Mouse (Mus musculus): ENCODE measurements around the gene Lhb.
"Not testable (repeated sequence)": the region's sequence is repeated elsewhere in the genome, so short reads cannot be mapped to it uniquely, and the experiment has no call there.

Lhb gene

DNA sequence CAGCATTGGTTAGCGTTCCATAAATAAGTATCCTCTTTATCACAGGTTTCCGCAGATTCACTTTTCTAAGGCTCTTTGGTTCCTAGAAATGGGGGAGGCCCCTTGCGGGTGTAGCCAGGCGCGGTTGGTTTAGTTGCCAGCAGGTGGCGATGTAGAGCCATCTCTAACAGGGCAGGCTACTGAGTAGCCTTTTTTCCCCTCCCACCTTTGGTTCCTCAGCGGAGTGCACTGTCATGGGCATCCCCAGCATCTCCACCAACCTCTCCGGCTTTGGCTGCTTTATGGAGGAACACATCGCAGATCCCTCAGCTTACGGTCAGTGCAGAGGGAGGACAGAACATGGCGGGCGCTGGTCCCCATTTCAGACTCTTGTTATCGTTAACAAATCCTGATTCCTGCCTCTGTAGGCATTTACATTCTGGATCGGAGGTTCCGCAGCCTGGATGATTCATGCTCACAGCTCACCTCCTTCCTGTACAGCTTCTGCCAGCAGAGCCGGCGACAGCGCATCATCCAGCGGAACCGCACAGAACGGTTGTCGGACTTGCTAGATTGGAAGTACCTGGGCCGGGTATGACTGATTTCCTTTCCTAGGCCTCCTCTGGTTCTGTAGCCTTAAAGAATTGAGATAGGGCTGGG is 30.8 kb downstream of the Lhb start:
- in situ Hi-C loops (cut with MboI, MseI): no loop called here

DNA sequence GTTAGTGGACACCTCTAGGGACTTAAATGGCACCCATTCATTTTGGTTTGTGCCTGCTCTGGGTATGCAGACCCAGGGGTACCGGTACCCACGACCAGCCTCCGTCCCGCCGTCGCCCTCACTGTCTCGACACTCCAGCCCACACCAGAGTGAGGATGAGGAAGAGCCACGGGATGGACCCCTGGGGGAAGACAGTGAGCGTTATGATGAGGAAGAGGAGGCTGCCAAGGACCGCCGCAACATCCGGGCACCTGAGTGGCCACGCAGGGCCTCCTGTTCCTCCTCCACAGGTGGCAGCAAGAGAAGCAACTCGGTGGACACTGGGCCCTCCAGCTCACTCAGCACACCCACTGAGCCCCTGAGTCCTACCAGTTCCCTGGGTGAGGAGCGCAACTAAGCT is 34.4 kb downstream of the Lhb start:
- in situ Hi-C loops (cut with MboI, MseI): no loop called here

DNA sequence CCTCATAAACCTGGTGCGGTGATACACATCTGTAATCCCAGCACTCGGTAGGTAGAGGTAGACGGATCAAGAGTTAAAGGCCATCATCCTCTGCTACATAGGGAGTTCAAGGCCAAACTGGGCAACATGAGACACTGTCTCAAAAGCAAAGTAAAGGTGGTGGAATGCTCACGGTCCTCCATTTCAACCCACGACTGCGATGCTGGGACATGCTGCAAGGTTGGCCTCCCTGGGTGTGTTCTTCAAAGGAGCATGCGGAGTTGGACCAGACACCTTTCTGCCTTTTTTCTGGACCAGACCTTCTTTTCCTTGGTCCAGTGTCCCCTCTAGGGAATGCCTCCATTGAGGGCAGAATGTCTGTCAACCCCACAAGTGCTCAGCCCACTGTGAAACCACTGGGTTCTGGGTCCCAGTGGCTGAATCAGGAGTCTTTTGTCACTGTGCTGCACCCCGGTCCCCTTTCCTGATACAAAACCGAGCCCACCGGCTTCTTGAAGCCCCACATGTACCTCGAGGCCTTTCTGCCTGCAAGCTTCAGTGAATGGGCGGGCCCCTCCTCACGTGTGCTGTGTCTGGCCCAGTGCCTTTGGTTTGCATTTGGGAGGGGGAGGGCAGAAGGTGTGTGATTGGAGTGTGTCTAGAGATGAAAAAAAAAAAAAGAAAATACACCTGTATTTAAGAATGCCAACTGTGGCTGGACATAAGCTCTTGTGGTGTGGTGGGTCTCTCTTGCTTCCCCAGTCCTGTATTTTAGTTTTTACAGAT is 35.5 kb downstream of the Lhb start:
- in situ Hi-C loops (cut with MboI, MseI): no loop called here

DNA sequence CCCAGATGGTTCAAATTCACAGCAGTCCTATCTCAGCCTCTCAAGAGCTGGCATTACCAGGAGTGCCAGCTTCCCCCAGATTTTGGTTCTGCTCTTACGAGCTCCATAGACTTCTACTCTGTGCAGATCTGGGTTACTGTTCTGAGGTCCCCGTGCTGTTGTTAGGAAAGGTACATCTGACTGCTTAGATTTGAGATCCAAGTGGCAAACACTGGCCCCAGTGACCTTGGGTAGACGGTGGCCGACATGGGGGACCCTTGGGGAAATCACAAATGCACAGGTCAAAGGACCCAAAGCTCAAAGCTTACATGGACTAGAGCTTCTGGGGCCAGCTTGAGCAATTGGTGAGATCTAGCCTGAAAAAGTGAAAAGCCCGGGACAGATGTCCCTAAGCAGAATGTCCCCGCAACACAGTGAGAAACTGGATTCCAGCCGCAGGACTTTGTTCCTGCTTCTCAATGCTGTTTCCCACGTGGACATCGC is 36.1 kb downstream of the Lhb start:
- in situ Hi-C loops (cut with MboI, MseI): no loop called here

DNA sequence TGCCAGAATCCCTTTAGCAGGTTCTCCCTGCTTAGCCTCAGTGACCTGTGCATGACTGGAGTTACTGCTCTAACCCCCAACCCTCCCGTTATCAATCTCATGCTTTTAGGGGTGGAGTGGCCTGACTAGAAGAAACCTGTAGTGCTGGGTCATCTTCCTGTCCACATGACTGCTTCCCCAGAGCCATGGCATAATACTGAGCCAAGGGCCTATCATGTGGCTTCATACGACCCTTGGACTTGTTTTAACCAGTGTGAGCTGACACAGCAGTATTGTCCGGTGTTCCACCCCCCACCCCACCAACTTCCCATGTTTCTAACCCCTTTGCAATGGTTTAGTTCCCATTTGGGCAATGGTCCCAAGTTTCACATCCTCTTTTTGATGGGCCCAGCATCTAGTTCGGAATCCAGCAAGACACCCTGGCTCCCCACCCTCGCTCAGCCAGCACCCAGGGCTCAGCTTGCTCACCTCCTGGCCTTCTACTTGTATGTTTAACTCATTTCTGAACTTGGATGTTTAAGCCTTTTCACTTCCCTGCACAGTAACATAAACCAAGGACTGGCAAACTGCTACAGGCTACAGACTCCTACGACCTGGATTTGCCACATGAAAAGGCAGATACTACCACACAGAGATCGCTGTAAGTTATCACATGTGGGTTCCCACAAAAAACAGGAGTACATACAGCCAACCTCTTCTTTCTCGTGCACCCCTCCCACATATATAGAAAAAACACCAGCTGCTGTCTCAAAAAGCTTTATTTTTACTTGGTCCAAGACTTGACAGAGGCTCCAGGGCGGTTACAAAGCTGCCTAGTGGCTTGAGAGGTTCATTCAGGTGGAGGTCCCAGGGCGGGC is 36.8 kb downstream of the Lhb start:
- in situ Hi-C loops (cut with MboI, MseI): no loop called here

DNA sequence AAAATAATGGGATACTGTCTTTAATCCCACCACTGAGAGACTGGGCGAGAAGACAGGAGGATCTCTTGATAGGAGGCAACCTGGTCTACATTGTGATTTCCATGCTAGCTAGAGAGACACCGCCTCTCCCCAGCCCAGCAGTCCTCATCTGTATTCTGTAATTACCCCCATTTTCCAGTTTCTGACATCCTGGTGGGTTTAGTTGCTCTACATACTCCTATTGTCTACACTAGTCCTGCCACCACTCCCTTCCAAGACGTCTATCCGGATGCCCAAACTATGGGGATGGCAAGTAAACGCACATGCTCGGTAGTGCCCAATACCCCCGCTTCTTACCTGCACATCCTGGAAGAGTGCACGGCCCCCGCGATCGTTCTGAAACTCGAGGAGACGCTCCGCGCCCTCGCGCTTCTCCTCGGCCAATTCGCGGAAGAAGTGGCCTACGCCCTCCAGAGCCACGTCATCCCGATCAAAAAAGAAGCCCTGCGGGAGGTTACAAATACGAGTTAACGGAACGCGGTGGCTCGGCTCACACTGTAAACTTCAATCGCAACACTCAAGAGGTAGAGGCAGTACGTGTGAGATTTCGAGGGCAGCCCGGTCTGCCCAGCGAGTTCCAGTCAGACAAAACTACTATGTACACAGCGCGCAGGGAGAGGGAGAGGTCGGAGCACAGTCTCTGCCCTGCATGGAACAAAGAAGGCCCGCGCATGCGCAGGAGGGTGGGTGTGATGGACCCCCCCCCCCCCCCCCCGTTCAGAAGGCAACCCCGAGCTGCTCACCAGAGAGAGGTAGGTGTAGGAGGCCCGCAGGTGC is 38.3 kb downstream of the Lhb start:
- in situ Hi-C loops (cut with MboI, MseI): no loop called here

DNA sequence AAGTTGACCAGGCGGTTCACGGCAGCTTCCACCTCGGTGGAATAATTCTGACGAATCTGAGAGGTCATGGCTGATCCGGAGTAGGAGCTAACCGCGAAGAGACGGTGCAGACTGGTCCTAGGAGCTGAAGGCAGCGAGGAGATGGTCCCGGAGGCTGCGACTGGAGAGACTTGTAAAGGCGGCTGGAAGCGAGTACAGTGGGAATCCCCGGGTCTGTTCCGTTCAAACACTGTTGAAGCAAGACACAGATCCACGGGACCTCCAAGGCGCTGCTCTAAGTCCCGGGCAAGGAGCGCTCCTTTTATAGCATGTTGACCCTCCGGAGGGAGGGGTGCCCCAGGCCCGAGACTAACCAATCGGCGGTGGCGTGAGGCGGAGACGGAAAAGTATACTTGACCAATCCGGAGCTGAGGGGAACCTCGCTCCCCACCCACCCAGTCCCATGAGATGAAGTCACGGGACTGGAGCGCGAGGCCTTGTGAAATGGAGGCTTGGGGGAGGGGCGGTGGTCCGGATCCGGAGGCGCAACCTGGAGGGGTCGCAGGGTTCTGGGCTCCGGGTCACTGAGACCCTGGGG is 39.0 kb downstream of the Lhb start, which contains the start of gene Ftl1:
Gene Ftl1 (minus strand): TSS at position 321 of the 577 bp plus-strand sequence.
- in situ Hi-C loops (cut with MboI, MseI): not testable (repeated sequence)

DNA sequence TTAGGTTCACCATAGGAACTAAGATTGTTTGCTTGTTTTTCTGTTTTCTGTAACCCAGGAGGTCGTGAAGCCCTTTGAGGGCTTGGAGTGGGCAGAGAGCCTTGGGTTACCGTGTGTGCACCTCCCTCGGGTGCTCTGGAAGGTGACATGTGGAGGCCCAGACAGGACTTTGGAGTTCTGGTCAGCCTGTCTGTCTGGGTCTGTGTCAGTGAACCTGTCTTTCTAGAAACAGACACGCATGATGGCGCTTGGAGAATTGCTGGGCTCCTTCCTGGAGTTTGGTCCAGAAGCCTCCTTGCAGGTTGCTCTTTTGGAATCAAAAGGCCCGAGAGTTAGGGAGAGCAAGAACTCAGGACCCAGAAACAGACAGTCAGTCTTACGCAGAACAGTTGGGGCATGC is 39.8 kb downstream of the Lhb start:
- in situ Hi-C loops (cut with MboI, MseI): no loop called here

DNA sequence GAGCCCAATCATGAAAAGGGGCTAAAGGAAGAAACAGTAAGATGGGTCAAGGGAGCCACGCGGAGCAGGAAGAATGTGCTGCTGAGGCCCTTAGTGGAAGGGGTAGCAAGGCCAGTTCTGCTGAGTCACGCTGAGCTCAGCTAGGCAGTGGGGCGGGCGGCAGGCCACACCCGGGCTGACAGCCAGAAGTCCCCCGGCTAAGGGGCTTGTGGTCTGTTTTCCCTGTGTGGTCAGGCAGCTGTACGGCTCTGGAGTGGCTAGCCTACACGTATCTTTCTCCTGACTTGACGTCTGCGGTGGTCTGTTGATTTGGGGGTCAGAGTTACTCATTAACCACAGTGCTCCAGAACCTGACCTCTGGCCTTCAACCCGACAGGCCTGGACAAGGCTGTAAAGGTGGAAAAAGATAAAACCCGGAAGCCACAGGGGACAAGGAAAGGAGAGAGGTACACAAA is 40.3 kb downstream of the Lhb start:
- in situ Hi-C loops (cut with MboI, MseI): no loop called here

DNA sequence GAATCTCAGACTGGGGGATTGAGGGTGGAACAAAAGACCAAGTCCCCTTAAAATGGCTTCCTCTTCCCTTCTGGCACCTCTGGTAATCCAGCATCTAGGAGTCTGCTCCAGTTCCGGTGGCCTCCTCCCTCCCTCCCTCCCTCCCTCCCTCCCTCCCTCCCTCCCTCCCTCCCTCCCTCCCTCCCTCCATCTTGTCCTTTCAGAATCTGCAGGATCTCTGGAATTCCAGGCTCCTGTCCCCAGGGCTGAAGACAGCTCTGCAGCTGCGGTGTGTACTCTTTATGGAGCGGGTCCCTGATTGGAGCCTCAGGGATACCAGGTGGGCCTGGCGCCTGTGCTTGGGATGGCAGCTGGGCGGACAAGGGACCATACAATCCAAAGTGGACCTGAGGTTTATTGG is 40.7 kb downstream of the Lhb start:
- in situ Hi-C loops (cut with MboI, MseI): no loop called here

DNA sequence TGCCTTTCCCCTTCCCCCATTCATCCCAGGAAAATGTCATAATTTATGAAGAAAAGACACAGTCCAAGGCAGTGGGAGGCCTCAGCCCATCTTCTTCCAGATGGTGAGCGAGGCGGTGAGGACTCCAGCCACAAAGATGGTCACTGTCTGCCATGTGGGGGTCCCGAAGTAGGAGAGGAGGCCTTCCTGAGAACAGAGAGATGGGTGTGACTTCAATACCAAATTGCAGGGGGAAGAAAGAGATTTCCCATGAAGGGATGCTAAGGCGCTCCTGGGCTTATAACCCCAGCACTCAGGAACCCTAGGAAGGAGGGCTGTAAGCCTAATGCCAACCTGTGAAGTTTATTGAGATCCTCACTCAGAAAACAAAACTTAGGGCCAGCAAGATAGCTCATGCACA is 41.2 kb downstream of the Lhb start:
- in situ Hi-C loops (cut with MboI, MseI): no loop called here

DNA sequence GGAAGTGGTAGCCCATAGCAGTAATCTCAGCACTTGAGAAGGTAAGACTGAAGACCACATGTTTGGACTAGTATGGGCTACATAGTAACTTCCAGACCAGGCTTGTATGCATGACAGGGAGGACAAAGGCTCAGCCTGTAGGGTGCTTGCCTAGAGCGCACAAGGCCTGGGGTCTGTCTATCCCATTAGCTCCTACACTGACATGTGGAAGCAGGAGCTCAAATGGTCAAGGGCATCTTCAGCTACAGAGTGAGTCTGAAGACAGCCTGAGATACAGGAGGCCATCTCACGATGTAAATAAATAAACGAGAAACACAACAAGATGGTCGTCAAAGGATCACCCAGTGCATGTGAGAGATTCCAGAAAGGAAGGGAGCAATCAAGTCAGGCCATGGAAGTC is 41.7 kb downstream of the Lhb start:
- in situ Hi-C loops (cut with MboI, MseI): no loop called here

DNA sequence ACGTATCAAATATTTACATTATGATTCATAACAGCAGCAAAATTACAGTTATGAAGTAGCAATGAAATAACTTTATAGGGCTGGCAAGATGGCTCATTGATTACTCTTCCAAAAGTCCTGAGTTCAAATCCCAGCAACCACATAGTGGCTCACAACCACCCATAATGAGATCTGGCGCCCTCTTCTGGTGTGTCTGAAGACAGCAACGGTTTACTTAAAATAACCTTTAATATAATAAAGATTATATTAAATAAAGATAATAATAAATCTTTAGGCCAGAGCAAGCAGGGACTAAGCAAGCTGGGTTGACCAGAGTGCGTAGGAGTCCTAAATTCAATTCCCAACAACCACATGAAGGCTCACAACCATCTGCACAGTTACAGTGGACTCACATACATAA is 42.2 kb downstream of the Lhb start:
- in situ Hi-C loops (cut with MboI, MseI): not testable (repeated sequence)

DNA sequence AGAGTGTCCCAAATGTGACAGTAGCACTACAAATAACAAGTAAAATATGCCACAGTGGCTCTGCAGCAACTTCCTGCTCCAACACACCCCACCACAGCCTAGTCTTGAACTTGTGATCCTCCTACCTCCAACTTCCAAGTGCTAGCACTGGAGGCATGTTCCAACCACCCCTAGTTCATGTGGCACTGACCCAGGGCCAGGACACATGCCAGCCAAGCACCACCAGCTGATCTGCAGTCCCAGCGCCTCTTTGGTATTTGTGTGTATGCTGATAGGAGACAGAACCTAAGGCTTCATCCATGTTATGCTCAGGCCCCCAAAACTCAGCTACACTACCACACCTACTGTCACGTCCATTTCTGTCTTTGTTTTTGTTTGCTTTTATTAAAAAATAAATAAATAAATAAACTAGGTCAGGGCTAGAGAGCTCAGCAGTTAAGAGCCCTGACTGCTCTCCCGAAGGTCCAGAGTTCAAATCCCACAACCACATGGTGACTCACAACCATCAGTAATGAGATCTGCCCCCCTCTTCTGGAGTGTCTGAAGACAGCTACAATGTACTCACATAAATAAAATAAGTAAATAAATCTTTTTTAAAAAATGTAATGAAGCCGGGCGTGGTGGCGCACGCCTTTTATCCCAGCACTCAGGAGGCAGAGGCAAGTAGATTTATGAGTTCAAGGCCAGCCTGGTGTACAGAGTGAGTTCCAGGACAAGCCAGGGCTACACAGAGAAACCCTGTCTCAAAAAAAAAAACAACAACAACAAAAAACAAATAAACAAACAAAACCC is 43.6 kb downstream of the Lhb start:
- in situ Hi-C loops (cut with MboI, MseI): no loop called here

DNA sequence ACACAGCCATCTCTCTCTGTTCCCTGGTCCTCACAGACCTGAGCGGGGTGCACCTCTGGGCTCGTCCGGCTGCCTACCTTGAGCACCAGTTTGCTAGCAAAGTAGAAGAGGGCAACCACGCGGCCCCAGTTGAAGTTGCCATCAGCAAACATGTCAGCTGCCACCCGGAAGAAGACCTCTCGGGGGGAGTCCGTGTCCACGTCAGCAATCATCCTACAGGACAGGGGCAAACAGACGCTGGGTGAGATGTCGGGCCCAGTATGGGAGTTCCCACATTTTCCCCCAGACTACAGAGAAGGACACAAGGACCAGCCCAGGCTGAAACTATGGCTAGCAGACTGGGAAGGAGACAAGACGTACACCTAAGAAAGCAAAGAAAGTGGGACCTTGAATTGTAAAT is 44.5 kb downstream of the Lhb start:
- in situ Hi-C loops (cut with MboI, MseI): no loop called here

DNA sequence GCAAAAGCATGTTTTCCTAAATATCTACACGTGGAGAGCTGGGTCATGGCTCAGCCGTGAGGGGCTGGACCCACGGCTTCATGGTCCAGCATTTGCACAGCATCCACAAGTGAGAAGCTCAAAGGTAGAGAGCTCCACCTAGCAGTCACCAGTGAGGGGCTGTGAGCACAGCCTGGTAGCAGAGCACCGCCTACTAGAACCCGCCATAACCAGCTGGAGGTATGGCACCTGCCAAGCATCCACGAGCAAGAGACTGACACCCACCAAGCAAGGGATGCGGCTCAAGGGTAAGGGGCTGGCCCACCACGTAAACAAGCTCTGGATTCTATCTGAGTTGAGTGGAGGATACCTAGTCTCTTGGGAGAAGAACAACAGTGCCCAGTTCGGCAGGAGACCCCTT is 44.9 kb downstream of the Lhb start:
- in situ Hi-C loops (cut with MboI, MseI): no loop called here

DNA sequence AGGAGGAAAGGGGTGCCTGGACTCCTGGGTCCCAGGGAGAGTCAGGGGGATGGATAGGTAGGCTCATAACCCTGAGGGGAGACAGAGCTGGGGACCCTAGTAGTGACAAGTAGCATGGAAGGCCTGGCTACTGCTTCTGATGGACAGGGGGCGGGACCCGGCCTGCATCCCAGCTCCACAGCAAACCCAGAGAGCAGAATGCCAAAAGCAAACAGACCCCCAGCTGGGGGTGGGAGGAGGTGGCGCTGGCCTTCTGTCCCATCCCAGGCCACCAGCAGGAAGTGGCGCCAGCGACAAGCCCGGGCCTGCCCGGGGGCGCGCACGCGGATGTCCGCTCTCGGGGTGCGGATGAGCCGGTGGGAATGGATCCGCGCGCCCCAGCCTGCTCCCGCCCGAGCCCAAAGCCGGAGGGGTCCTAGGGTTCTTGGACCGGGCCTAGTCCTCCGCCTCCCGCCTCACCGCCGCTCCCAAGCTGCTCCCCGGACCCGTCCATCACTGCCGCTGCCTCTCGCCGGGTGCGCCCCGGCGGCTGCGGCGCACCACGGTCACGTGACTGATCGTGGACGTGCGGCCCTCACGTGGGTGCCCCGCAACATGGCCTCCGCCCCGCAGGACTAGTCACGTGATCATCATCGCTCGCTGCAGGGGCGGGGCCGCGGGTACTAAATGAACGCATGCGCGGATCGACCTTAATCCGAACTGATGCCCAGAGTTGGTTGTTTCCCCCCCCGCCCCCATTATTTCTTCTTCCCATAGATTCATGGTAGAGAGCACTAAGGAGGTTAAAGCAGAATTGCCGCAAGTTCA is 45.9 kb downstream of the Lhb start, which contains the start of gene Bax:
Gene Bax (minus strand): TSS at position 616 of the 807 bp plus-strand sequence.
- in situ Hi-C loops (cut with MboI, MseI): no loop called here

DNA sequence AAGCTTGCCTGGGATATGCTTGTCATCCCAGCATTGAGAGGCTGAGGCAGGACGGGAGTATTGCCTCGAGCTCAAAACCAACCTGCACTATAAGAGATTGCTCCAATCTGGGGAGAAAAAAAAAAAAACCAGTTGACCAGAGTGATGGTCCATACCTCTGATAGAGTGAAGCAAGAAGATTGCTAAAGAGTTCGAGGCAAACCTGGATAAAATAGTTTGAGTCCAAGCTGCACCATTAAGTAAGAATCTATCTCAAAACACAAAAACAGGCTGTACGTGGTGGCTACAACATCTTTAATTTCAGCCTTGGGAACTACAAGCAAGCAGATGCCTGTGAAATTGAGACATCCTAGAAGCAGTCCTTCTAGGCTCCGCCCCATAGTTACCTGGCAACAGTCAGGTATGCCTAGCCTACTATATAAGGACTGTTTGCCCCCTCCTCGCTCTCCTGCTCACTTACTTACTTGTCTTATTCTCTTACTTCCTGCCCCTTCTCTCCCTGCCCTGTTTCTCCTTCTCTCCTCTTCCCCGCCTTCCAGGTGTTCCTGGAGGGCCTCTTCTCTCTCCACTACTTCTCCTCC is 46.6 kb downstream of the Lhb start:
- in situ Hi-C loops (cut with MboI, MseI): no loop called here

DNA sequence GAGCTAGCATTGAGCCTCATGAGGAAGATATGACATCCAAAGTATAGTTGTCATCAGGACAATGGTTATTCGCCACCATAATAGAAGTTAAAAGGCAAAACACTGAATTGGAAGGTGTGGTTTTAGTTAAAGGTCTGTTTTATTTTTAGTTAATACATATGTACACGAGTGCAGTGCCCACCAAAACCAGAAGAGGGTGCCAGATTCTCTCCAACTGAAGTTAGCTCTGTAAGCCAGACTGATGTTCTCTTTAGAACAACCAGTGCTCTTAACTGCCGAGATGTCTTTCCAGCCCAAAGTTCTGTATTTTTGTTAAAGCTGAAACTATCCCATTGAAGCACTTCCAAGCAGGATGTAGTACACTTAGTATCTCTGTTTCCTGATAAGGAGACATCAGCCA is 50.2 kb downstream of the Lhb start:
- in situ Hi-C loops (cut with MboI, MseI): no loop called here
